Mouse (Mus musculus) ES-Bruce4 (cell line): ENCODE measurements around the gene Atp5b.
"Not testable (repeated sequence)": the region's sequence is repeated elsewhere in the genome, so short reads cannot be mapped to it uniquely, and the experiment has no call there.

Experiments used
- CTCF ChIP-seq: IDR thresholded peaks from one replicate; pipeline ENCODE4 v1.8.1; 2011; ENCODE audit warnings: low read depth, low read length
- POLR2A ChIP-seq: IDR thresholded peaks from one replicate; pipeline ENCODE4 v1.8.1; 2011; ENCODE audit warnings: low read length; ENCODE audit not compliant: insufficient read depth

DNA sequence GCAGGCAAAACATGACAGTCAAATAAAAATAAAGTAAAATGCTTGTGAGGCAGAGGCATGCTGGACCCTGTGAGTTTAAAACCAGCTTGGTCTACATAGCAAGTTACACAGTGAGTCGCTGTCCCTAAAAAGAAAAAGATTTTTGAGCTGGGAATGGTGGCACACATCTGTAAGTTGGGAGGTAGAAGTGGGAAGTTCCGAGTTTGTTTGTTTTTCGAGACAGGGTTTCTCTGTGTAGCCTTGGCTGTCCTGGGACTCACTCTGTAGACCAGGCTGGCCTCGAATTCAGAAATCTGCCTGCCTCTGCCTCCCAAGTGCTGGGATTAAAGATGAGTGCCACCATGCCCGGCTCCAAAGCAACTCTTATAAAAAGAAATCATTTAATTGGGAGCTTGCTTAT lies 4.8 kb upstream of the Atp5b start:
- TF ChIP-seq CTCF, POLR2A: not testable (repeated sequence)
